Mouse (Mus musculus): ENCODE results near the gene Tmem51. TPM values are rescaled to one million over a fixed set of nuclear protein-coding genes. Genes with fewer than 3 reads are reported as not detected.

The Tmem51 gene
- polyA plus RNA-seq, 1 experiment = 16.8 TPM

DNA sequence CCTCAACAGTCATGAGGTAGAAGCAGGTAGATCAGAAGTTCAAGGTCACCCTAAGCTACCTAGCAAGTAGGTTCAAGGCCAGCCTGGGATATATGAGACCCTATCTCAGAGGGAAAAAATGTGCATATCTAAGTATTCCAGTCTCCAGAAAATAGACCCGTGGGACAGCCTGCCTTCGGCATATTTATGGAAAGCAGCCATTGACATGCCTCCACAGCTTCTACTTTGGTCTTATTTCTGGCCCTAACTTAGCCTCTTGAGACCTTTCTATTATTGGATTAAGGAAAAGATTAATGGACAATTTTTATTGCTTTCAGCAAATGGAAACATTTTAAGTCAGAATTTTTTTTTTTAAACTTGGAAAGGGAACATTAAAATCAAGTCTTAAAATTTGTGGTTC, 57.1 kb downstream of the Tmem51 start:
- Histone ChIP-seq H3K9ac (ENCODE audit: low read depth, poor library complexity, severe bottlenecking) (no peak overlapping the region), H3K4me3 (ENCODE audit: low read depth, low read length) (no peak overlapping the region), H3K36me3 (ENCODE audit: control insufficient read depth, insufficient read depth, low read length, poor library complexity, severe bottlenecking) (no peaks in the 10 kb centered on the region), H3K27ac (ENCODE audit: insufficient read depth, low read length) (no peak overlapping the region), H3K27me3 (ENCODE audit: control insufficient read depth, insufficient read depth, low read length, poor library complexity, severe bottlenecking) (no peaks in the 10 kb centered on the region), H3K4me1 (ENCODE audit: control insufficient read depth, insufficient read depth, low read length) (peaks cover 1% of the 10 kb centered on the region), H3K9me3 (replicated peaks; ENCODE audit: control insufficient read depth, insufficient read depth, low read length, poor library complexity, severe bottlenecking) (no peaks in the 10 kb centered on the region)
- no peak for TF ChIP-seq EP300 (IDR thresholded peaks at IDR 0.05; ENCODE audit: insufficient read depth, low read depth, low read length)
- TF ChIP-seq POLR2A (IDR thresholded peaks at IDR 0.05; ENCODE audit: insufficient read depth, low read length) = no peak
- TF ChIP-seq CTCF (IDR thresholded peaks at IDR 0.05; ENCODE audit: low read depth, low read length) = no peak

GRCm38 (mm10) chr4:142024536-142024935, 59.6 kb downstream of the Tmem51 start:
- H3K9ac ChIP-seq (ENCODE audit: low read depth, poor library complexity, severe bottlenecking) = no peak overlapping the region

DNA sequence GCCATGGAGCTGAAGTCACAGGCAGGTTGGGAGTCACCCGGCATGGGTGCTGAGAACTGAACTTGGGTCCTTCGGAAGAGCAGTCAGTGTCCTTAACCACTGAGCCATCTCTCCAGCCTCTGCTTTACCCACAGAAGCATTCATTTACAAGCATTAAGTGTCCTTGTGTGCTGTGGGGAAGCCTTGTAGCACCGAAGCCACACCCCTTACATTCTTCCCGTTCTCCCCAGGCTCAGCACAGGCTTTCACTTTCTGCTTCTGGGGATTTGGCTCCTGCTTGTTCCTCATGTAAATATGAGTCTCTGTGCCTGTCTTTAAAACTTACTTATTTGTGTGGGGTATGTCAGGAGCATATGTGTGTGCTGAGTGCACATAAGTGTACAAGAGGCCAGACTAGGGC, 60.9 kb downstream of the Tmem51 start:
- Histone ChIP-seq H3K9ac (ENCODE audit: low read depth, poor library complexity, severe bottlenecking) (no peak overlapping the region), H3K36me3 (ENCODE audit: control insufficient read depth, insufficient read depth, low read length, poor library complexity, severe bottlenecking) (no peaks in the 10 kb centered on the region), H3K27me3 (ENCODE audit: control insufficient read depth, insufficient read depth, low read length, poor library complexity, severe bottlenecking) (no peaks in the 10 kb centered on the region), H3K9me3 (replicated peaks; ENCODE audit: control insufficient read depth, insufficient read depth, low read length, poor library complexity, severe bottlenecking) (no peaks in the 10 kb centered on the region), H3K27ac (ENCODE audit: insufficient read depth, low read length) (no peak overlapping the region), H3K4me1 (ENCODE audit: control insufficient read depth, insufficient read depth, low read length) (peaks cover 1% of the 10 kb centered on the region), H3K4me3 (ENCODE audit: low read depth, low read length) (no peak overlapping the region)
- TF ChIP-seq POLR2A (IDR thresholded peaks at IDR 0.05; ENCODE audit: insufficient read depth, low read length) (no peak), EP300 (IDR thresholded peaks at IDR 0.05; ENCODE audit: insufficient read depth, low read depth, low read length) (no peak), CTCF (IDR thresholded peaks at IDR 0.05; ENCODE audit: low read depth, low read length) (no peak)

More at GRCm38 (mm10) chr4:142024536-142024935, 59.6 kb downstream of the Tmem51 start:
- Histone ChIP-seq H3K36me3 (ENCODE audit: control insufficient read depth, insufficient read depth, low read length, poor library complexity, severe bottlenecking) (no peaks in the 10 kb centered on the region), H3K4me3 (ENCODE audit: low read depth, low read length) (no peak overlapping the region), H3K27ac (ENCODE audit: insufficient read depth, low read length) (no peak overlapping the region), H3K27me3 (ENCODE audit: control insufficient read depth, insufficient read depth, low read length, poor library complexity, severe bottlenecking) (no peaks in the 10 kb centered on the region), H3K9me3 (replicated peaks; ENCODE audit: control insufficient read depth, insufficient read depth, low read length, poor library complexity, severe bottlenecking) (no peaks in the 10 kb centered on the region), H3K4me1 (ENCODE audit: control insufficient read depth, insufficient read depth, low read length) (peaks cover 1% of the 10 kb centered on the region)
- TF ChIP-seq CTCF (IDR thresholded peaks at IDR 0.05; ENCODE audit: low read depth, low read length) = no peak
- TF ChIP-seq EP300 (IDR thresholded peaks at IDR 0.05; ENCODE audit: insufficient read depth, low read depth, low read length) = no peak
- TF ChIP-seq POLR2A (IDR thresholded peaks at IDR 0.05; ENCODE audit: insufficient read depth, low read length) = no peak

GRCm38 (mm10) chr4:142017686-142018085, 66.4 kb downstream of the Tmem51 start:
- Histone ChIP-seq H3K9me3 (replicated peaks; ENCODE audit: control insufficient read depth, insufficient read depth, low read length, poor library complexity, severe bottlenecking) (no peaks in the 10 kb centered on the region), H3K36me3 (ENCODE audit: control insufficient read depth, insufficient read depth, low read length, poor library complexity, severe bottlenecking) (no peaks in the 10 kb centered on the region), H3K4me1 (ENCODE audit: control insufficient read depth, insufficient read depth, low read length) (peaks cover 7% of the 10 kb centered on the region), H3K9ac (ENCODE audit: low read depth, poor library complexity, severe bottlenecking) (no peak overlapping the region), H3K27me3 (ENCODE audit: control insufficient read depth, insufficient read depth, low read length, poor library complexity, severe bottlenecking) (no peaks in the 10 kb centered on the region), H3K4me3 (ENCODE audit: low read depth, low read length) (no peak overlapping the region), H3K27ac (ENCODE audit: insufficient read depth, low read length) (no peak overlapping the region)
- no peak for TF ChIP-seq POLR2A (IDR thresholded peaks at IDR 0.05; ENCODE audit: insufficient read depth, low read length)
- no peak for TF ChIP-seq CTCF (IDR thresholded peaks at IDR 0.05; ENCODE audit: low read depth, low read length)
- 0 out of 2 replicates have a peak, but pooled peaks have one; percentile 45 for TF ChIP-seq EP300 (IDR thresholded peaks at IDR 0.05; ENCODE audit: insufficient read depth, low read depth, low read length)

DNA sequence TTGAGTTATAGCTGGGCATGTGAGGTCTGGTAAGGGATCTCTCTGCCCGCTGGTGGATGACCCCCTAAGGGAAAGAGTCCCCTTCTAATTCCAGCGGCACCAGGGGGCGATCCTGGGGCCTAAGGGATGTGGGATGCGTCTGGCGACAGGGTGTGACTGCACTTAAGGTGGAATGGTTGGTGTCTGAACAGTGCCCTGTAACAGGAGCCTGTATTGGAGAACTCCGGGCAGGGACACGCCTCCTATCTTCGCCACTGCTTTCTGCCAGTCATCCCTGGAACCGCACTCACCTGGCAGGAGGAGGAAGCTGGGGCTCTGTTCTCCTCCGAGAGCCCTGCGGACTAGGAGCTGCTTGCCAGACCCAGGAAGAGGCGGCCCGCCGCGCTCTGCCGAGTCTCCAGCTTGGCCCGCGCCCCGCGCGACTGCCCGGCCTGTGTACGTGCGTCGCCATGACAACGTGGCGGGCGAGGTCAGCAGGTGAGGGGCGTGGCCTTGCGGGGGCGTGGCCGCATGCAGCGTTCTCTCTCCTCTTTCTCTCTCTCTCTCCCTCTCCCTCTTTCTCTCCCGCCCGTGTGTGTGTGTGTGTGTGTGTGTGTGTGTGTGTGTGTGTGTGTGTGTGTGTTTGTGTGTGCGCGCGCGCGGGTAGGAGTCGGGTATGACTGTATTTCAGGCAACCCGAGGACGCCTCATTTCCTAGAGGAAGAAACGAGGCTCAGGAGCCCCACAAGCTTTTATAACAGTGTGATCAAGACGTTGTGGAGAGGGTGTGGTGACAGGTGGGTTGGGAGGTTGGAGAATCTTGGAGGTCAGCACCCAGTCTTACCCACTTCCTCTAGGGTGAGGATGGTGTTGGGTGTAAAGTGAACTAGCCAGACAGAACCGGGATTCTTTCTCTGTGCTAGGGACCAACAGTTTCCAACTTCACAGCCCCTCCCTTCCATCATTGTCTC, 69.2 kb downstream of the Tmem51 start, which contains the start of gene Fhad1:
Gene Fhad1 (minus strand): TSS at position 424 of the 950 bp plus-strand sequence.
- Histone ChIP-seq H3K27ac (ENCODE audit: insufficient read depth, low read length) (no peak within 1 kb of the TSS), H3K4me3 (ENCODE audit: low read depth, low read length) (peak within 1 kb of the TSS; percentile 61), H3K36me3 (ENCODE audit: control insufficient read depth, insufficient read depth, low read length, poor library complexity, severe bottlenecking) (no peaks in the 10 kb centered on the region), H3K27me3 (ENCODE audit: control insufficient read depth, insufficient read depth, low read length, poor library complexity, severe bottlenecking) (no peaks in the 10 kb centered on the region), H3K9me3 (replicated peaks; ENCODE audit: control insufficient read depth, insufficient read depth, low read length, poor library complexity, severe bottlenecking) (no peaks in the 10 kb centered on the region), H3K4me1 (ENCODE audit: control insufficient read depth, insufficient read depth, low read length) (peaks cover 7% of the 10 kb centered on the region), H3K9ac (ENCODE audit: low read depth, poor library complexity, severe bottlenecking) (no peak within 1 kb of the TSS)
- TF ChIP-seq CTCF (IDR thresholded peaks at IDR 0.05; ENCODE audit: low read depth, low read length) (no peak), EP300 (IDR thresholded peaks at IDR 0.05; ENCODE audit: insufficient read depth, low read depth, low read length) (peak; percentile 28; the same call in 1 of the 2 replicates)

- no peak overlapping the region for H3K27ac ChIP-seq (ENCODE audit: insufficient read depth, low read length)
- TF ChIP-seq EP300 (IDR thresholded peaks at IDR 0.05; ENCODE audit: insufficient read depth, low read depth, low read length) = no peak
- no peak for TF ChIP-seq CTCF (IDR thresholded peaks at IDR 0.05; ENCODE audit: low read depth, low read length)
- TF ChIP-seq POLR2A (IDR thresholded peaks at IDR 0.05; ENCODE audit: insufficient read depth, low read length) = no peak
- H3K27me3 ChIP-seq (ENCODE audit: control insufficient read depth, insufficient read depth, low read length, poor library complexity, severe bottlenecking) = no peaks in the 10 kb centered on the region
- peaks cover 3% of the 10 kb centered on the region for H3K4me1 ChIP-seq (ENCODE audit: control insufficient read depth, insufficient read depth, low read length)
- H3K9me3 ChIP-seq (replicated peaks; ENCODE audit: control insufficient read depth, insufficient read depth, low read length, poor library complexity, severe bottlenecking) = no peaks in the 10 kb centered on the region
- H3K9ac ChIP-seq (ENCODE audit: low read depth, poor library complexity, severe bottlenecking) = no peak overlapping the region
- no peaks in the 10 kb centered on the region for H3K36me3 ChIP-seq (ENCODE audit: control insufficient read depth, insufficient read depth, low read length, poor library complexity, severe bottlenecking)
- H3K4me3 ChIP-seq (ENCODE audit: low read depth, low read length) = no peak overlapping the region
Measured at GRCm38 (mm10) chr4:142011236-142011635, 72.9 kb downstream of the Tmem51 start.
